Mouse (Mus musculus): ENCODE data around the gene Zfp106. TPM values are rescaled to one million over a fixed set of nuclear protein-coding genes. Genes with fewer than 3 reads are reported as not detected.

The Zfp106 gene
- polyA plus RNA-seq, 1 experiment from 2014 or later = 32.5 TPM

DNA sequence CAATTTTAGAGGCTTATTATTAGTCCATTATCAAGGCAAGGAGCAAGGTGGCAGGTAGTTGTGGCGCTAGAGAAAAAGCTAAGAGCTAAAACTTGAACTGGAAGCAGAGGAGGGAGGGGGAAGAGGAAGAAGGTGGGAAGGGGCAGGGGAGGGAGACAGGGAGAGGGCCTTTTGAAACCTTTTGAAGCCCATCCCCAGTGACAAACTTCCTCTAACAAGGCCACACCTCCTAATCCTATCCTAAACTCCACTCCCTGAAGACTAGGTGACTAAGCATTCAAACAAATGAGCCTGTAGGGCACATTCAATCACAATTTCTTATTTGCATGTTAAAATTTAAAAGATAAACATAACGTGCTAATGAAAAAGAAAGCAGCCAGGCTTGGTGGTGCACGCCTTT lies 4.8 kb downstream of the Zfp106 start:
- Histone ChIP-seq H3K4me3 (replicated peaks; ENCODE audit: low read depth, low read length) (no peak overlapping the region), H3K36me3 (ENCODE audit: insufficient read depth, low read length) (peaks cover 3% of the 10 kb centered on the region; the same call in 1 of the 2 replicates), H3K4me2 (ENCODE audit: low read length) (no peak overlapping the region), H3K4me1 (replicated peaks; ENCODE audit: insufficient read depth, low read length) (no peaks in the 10 kb centered on the region), H3K27me3 (ENCODE audit: insufficient read depth, low read length) (no peaks in the 10 kb centered on the region), H3K9me3 (replicated peaks; ENCODE audit: low read length) (no peaks in the 10 kb centered on the region), H3K27ac (no peak overlapping the region), H3K9ac (ENCODE audit: low read depth, low read length) (no peak overlapping the region)
- DNase-seq (ENCODE audit: low spot score) (no peak), ATAC-seq (replicated peaks; ENCODE audit: low FRiP score, low read depth) (no peak)
- TF ChIP-seq CTCF (IDR thresholded peaks at IDR 0.05; ENCODE audit: low read depth) = no peak
- 79% methylated on average over 3 of the region's 3 CpGs for WGBS

DNA sequence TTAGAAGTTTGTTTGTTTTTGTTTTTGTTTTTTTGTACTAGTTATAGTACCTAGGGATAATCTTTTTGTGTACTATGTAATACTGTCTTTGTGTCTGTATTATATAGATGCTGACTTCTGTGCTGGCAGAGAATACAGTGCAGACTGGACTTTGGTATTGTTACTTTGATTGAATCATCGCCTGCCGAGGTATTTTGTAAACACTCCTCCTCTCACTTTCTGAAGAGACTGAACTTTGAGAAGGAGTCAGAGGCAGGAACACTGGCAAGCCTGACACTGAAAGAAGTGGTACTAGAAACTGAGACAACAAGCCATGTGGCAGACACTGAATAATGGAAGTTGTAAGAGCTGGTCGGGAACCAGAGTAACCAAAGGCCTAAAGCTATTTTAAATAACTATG lies 6.8 kb downstream of the Zfp106 start:
- no peak for DNase-seq (ENCODE audit: low spot score)
- H3K9me3 ChIP-seq (replicated peaks; ENCODE audit: low read length) = no peaks in the 10 kb centered on the region
- H3K9ac ChIP-seq (ENCODE audit: low read depth, low read length) = no peak overlapping the region
- H3K36me3 ChIP-seq (ENCODE audit: insufficient read depth, low read length) = peaks cover 4% of the 10 kb centered on the region; the same call in 1 of the 2 replicates
- no peak for TF ChIP-seq CTCF (IDR thresholded peaks at IDR 0.05; ENCODE audit: low read depth)
- no peak for ATAC-seq (replicated peaks; ENCODE audit: low FRiP score, low read depth)
- WGBS = 68% methylated on average over 3 of the region's 3 CpGs
- no peak overlapping the region for H3K27ac ChIP-seq
- no peaks in the 10 kb centered on the region for H3K4me1 ChIP-seq (replicated peaks; ENCODE audit: insufficient read depth, low read length)
- no peaks in the 10 kb centered on the region for H3K27me3 ChIP-seq (ENCODE audit: insufficient read depth, low read length)
- H3K4me3 ChIP-seq (replicated peaks; ENCODE audit: low read depth, low read length) = no peak overlapping the region
- H3K4me2 ChIP-seq (ENCODE audit: low read length) = no peak overlapping the region

DNA sequence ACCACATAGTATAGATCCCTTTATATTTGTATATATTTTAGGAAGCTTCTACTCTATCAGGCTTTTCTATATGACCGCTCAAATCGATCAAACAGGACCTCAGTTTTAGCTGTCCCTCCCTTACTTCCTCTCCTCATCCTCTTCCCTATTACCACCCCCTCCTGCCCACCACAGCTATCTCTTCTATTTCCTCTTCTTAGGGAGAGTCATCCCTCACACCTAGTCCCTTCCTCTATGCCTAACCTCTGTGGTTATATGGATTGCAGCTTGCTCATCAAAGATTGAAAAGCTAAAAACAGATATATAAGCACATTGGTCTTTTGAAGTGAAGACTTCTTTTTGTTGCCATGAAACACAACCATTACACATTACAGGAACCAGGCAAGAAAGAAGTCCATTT lies 18.9 kb downstream of the Zfp106 start:
- no peak for TF ChIP-seq CTCF (IDR thresholded peaks at IDR 0.05; ENCODE audit: low read depth)
- Histone ChIP-seq H3K27ac (no peak overlapping the region), H3K27me3 (ENCODE audit: insufficient read depth, low read length) (no peaks in the 10 kb centered on the region), H3K9ac (ENCODE audit: low read depth, low read length) (no peak overlapping the region), H3K9me3 (replicated peaks; ENCODE audit: low read length) (no peaks in the 10 kb centered on the region), H3K4me2 (ENCODE audit: low read length) (no peak overlapping the region), H3K4me1 (replicated peaks; ENCODE audit: insufficient read depth, low read length) (no peaks in the 10 kb centered on the region), H3K4me3 (replicated peaks; ENCODE audit: low read depth, low read length) (no peak overlapping the region), H3K36me3 (ENCODE audit: insufficient read depth, low read length) (0 out of 2 replicates have a peak, but pooled peaks cover 13% of the 10 kb centered on the region)
- DNase-seq (ENCODE audit: low spot score) (no peak), ATAC-seq (replicated peaks; ENCODE audit: low FRiP score, low read depth) (no peak)
- whole genome bisulfite sequencing = 94% methylated on average over 2 of the region's 2 CpGs

DNA sequence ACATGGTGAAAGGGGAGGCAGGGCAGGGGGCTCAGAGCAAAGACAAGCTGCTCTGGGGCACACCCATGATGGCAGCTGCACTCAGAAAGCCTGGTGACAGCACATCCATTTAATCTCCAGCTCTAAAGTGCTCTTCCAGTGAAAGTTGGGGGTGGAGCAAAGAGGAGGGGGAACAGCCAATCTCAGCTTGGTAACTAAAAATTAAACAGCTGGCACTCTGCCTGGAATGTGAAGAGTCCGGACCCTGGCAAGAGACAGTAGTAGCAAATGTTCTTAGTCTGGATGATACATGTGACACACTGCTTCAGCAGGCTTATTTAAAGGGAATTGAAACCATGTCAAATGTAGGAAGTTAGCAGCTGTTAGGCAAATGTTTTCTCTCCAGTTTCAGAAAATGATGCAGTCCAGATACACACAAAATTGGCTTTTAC lies 23.9 kb downstream of the Zfp106 start:
- Histone ChIP-seq H3K4me3 (replicated peaks; ENCODE audit: low read depth, low read length) (no peak overlapping the region), H3K27me3 (ENCODE audit: insufficient read depth, low read length) (no peaks in the 10 kb centered on the region), H3K9ac (ENCODE audit: low read depth, low read length) (no peak overlapping the region), H3K36me3 (ENCODE audit: insufficient read depth, low read length) (peaks cover 7% of the 10 kb centered on the region; the same call in 1 of the 2 replicates), H3K27ac (peak overlapping the region; percentile 20; the same call in 1 of the 2 replicates), H3K4me2 (ENCODE audit: low read length) (no peak overlapping the region), H3K4me1 (replicated peaks; ENCODE audit: insufficient read depth, low read length) (no peaks in the 10 kb centered on the region), H3K9me3 (replicated peaks; ENCODE audit: low read length) (no peaks in the 10 kb centered on the region)
- no peak for TF ChIP-seq CTCF (IDR thresholded peaks at IDR 0.05; ENCODE audit: low read depth)
- WGBS = 12% methylated on average over 1 of the region's 1 CpGs
- ATAC-seq (replicated peaks; ENCODE audit: low FRiP score, low read depth) (peak; percentile 84), DNase-seq (ENCODE audit: low spot score) (peak; percentile 94)

DNA sequence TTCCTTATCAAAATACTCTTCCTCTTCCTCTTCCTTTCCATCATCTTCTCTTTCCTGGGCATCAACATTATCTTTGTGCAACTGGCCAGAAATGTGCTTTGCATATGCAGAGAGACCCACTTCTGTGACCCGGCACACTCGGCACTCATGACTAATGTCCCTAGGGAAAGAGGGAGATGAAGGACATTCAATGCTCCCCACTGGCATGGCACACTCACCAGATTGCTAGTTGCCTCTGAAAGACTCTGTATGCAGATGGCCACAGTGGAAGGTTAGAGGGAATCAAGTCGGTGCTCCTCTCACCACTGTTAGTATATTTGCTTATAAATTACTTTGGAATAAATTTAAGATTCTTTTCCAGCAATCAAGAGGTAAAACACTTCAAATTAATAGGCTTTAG lies 24.3 kb downstream of the Zfp106 start:
- WGBS = 73% methylated on average over 3 of the region's 3 CpGs
- no peaks in the 10 kb centered on the region for H3K4me1 ChIP-seq (replicated peaks; ENCODE audit: insufficient read depth, low read length)
- H3K4me3 ChIP-seq (replicated peaks; ENCODE audit: low read depth, low read length) = no peak overlapping the region
- no peaks in the 10 kb centered on the region for H3K27me3 ChIP-seq (ENCODE audit: insufficient read depth, low read length)
- no peaks in the 10 kb centered on the region for H3K9me3 ChIP-seq (replicated peaks; ENCODE audit: low read length)
- no peak overlapping the region for H3K4me2 ChIP-seq (ENCODE audit: low read length)
- DNase-seq (ENCODE audit: low spot score) = no peak
- peak overlapping the region; percentile 20; the same call in 1 of the 2 replicates for H3K27ac ChIP-seq
- peaks cover 12% of the 10 kb centered on the region for H3K36me3 ChIP-seq (ENCODE audit: insufficient read depth, low read length)
- TF ChIP-seq CTCF (IDR thresholded peaks at IDR 0.05; ENCODE audit: low read depth) = no peak
- H3K9ac ChIP-seq (ENCODE audit: low read depth, low read length) = no peak overlapping the region
- ATAC-seq (replicated peaks; ENCODE audit: low FRiP score, low read depth) = no peak

DNA sequence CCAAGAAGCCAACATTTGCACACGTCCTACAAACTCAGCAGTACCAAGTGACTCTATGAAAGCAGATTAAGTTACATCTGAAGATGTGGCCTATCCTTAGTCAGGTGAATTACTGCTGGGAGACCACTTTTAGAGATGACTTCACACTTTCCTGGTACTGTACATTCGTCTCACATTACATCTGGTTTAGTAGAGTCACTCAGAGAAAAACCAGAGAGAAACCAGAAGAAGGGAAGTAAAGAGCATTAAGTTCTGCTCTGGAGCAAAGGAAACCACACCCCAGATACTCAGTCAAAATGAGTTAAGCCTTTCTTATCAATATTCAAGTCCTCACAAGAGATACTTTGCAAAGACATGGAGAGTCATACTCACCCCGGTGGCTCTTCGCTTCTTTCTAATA lies 32.4 kb downstream of the Zfp106 start:
- DNase-seq (ENCODE audit: low spot score) (no peak), ATAC-seq (replicated peaks; ENCODE audit: low FRiP score, low read depth) (no peak)
- Histone ChIP-seq H3K36me3 (ENCODE audit: insufficient read depth, low read length) (peaks cover 54% of the 10 kb centered on the region), H3K27ac (no peak overlapping the region), H3K4me3 (replicated peaks; ENCODE audit: low read depth, low read length) (no peak overlapping the region), H3K4me1 (replicated peaks; ENCODE audit: insufficient read depth, low read length) (no peaks in the 10 kb centered on the region), H3K9ac (ENCODE audit: low read depth, low read length) (no peak overlapping the region), H3K27me3 (ENCODE audit: insufficient read depth, low read length) (no peaks in the 10 kb centered on the region), H3K4me2 (ENCODE audit: low read length) (no peak overlapping the region), H3K9me3 (replicated peaks; ENCODE audit: low read length) (no peaks in the 10 kb centered on the region)
- TF ChIP-seq CTCF (IDR thresholded peaks at IDR 0.05; ENCODE audit: low read depth) = no peak
- WGBS = 83% methylated on average over 4 of the region's 4 CpGs

DNA sequence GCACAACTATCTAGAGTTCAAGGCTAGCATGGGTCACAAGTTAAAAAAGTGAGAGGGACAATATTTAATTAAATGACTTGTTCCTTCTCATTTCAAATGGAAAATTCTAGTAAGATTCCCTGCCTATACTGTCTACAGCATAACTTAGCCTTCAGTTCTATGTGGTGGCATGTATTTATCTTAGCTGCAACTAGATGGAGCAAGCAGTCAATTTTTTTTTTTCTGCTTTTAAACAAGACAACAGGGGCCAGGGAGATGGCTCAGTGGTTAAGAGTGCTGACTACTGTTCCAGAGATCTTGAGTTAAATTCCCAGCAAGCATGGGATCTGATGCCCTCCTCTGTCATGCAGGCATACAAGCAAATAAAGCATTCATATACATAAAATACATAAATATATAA lies 34.1 kb downstream of the Zfp106 start:
- ATAC-seq (replicated peaks; ENCODE audit: low FRiP score, low read depth) (no peak), DNase-seq (ENCODE audit: low spot score) (peak; percentile 28)
- Histone ChIP-seq H3K4me3 (replicated peaks; ENCODE audit: low read depth, low read length) (no peak overlapping the region), H3K9ac (ENCODE audit: low read depth, low read length) (no peak overlapping the region), H3K27me3 (ENCODE audit: insufficient read depth, low read length) (no peaks in the 10 kb centered on the region), H3K9me3 (replicated peaks; ENCODE audit: low read length) (no peaks in the 10 kb centered on the region), H3K4me1 (replicated peaks; ENCODE audit: insufficient read depth, low read length) (no peaks in the 10 kb centered on the region), H3K4me2 (ENCODE audit: low read length) (no peak overlapping the region), H3K36me3 (ENCODE audit: insufficient read depth, low read length) (peaks cover 52% of the 10 kb centered on the region), H3K27ac (no peak overlapping the region)
- peak; percentile 51 for TF ChIP-seq CTCF (IDR thresholded peaks at IDR 0.05; ENCODE audit: low read depth)

Measured in kidney, postnatal 0 days (tissue).